Mouse (Mus musculus): ENCODE data around the gene Rrm1.

DNA sequence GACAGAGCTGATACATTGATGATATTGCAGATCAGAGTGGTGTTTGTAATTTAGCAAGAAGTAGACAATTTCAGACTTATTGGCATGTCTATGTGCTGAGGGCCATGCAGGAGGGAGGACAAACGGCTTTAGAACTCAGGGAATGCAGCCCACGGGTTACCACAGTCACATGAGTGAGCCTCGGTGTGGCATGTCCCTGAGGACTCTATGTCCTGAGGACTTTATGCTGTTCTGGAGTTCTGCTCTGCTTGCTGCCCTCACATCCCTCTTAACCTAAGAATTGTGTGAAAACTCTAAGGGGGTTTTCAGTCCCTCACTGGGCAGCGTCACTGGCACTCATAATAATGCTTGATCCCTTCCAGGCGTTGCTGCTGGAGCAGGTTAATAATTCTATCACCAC, 31.2 kb downstream of the Rrm1 start:
- TF ChIP-seq CTCF (IDR thresholded peaks at IDR 0.05; ENCODE audit: control insufficient read depth, insufficient read depth, insufficient read length) (no peak), MAX (IDR thresholded peaks at IDR 0.05) (no peak), MYOD1 (IDR thresholded peaks at IDR 0.05; ENCODE audit: control insufficient read depth, insufficient read length, low read depth) (no peak), USF1 (IDR thresholded peaks at IDR 0.05; ENCODE audit: low read depth) (no peak), FOSL1 (IDR thresholded peaks at IDR 0.05; ENCODE audit: insufficient read depth, low read length, poor library complexity, severe bottlenecking) (no peak), MYOG (IDR thresholded peaks at IDR 0.05; ENCODE audit: control insufficient read depth, extremely low read depth, insufficient read length) (no peak)

All from C2C12 (cell line).